Comparison of ENCODE assay signal across 15 mouse cellular contexts in genomic region chr4:100324719-100325515, GRCm38 (mm10).
DNase-seq lines count a peak whose midpoint lies in the region; ATAC-seq lines count a peak whose summit lies in the region.
"Had no signal": no experiment of that assay in that cellular context is flagged by ENCODE, and none has a peak within 500 bp of the region (broad histone marks: within the 10 kb centered on the region; RNA-seq: fewer than 3 reads in every experiment).

No protein-coding gene starts in this region.

- no peak for DNase-seq in heart, adult 8-10 months (ENCODE audit: low spot score)
- DNase-seq in lung, postnatal 25 days (ENCODE audit: low spot score) = no peak
- peak; percentile 86 for DNase-seq in gonadal fat pad, adult 2 months (ENCODE audit: low read depth)
- peak; percentile 34 for DNase-seq in retina, postnatal 1 day
- DNase-seq in hindbrain, embryonic 11.5 days (ENCODE audit: low spot score) = no peak
- no peak for DNase-seq in left cerebral cortex, postnatal 25 days (ENCODE audit: low spot score in 2 of 2)
- DNase-seq: cerebellum, adult 8-10 months; liver; thymus, postnatal 36 days had no signal

- intact Hi-C loops in left cerebral cortex, postnatal 25 days (cut with DNase I) = no loop called here

- no peaks in the 10 kb centered on the region for H3K27me3 ChIP-seq in heart, embryonic 13.5 days (replicated peaks)
- H3K27me3 ChIP-seq in lung, embryonic 16.5 days (ENCODE audit: control insufficient read depth, insufficient read depth, low read depth, low read length) = no peaks in the 10 kb centered on the region
- no peaks in the 10 kb centered on the region for H3K27me3 ChIP-seq in hindbrain, embryonic 11.5 days (ENCODE audit: control insufficient read depth, insufficient read depth, low read length)
- H3K27me3 ChIP-seq: kidney, embryonic 15.5 days had no signal

- no peaks in the 10 kb centered on the region for H3K36me3 ChIP-seq in heart, embryonic 13.5 days
- H3K36me3 ChIP-seq in lung, embryonic 16.5 days (ENCODE audit: control insufficient read depth, insufficient read depth, low read length) = no peaks in the 10 kb centered on the region
- H3K36me3 ChIP-seq in hindbrain, embryonic 11.5 days (ENCODE audit: control insufficient read depth, insufficient read depth, low read length) = no peaks in the 10 kb centered on the region
- H3K36me3 ChIP-seq: kidney, embryonic 15.5 days had no signal

- no peak overlapping the region for H3K4me3 ChIP-seq in heart, embryonic 13.5 days
- H3K4me3 ChIP-seq in lung, embryonic 16.5 days (ENCODE audit: low read length) = no peak overlapping the region
- no peak overlapping the region for H3K4me3 ChIP-seq in hindbrain, embryonic 11.5 days (ENCODE audit: low read depth, low read length)
- H3K4me3 ChIP-seq: erythroblast, embryonic 14.5 days; kidney, embryonic 15.5 days had no signal

- peaks cover 50% of the 10 kb centered on the region for H3K4me1 ChIP-seq in heart, embryonic 13.5 days
- H3K4me1 ChIP-seq in lung, embryonic 16.5 days (replicated peaks; ENCODE audit: control insufficient read depth, insufficient read depth, low read length) = peaks cover 32% of the 10 kb centered on the region
- H3K4me1 ChIP-seq in hindbrain, embryonic 11.5 days (replicated peaks; ENCODE audit: control insufficient read depth, insufficient read depth, low read length) = no peaks in the 10 kb centered on the region

- ATAC-seq in heart, embryonic 13.5 days (ENCODE audit: extremely low read depth, insufficient number of reproducible peaks, low FRiP score, low TSS enrichment) = no peak
- peak; percentile 49 for ATAC-seq in lung, embryonic 16.5 days (ENCODE audit: low read depth)
- no peak for ATAC-seq in hindbrain, embryonic 11.5 days (ENCODE audit: low FRiP score)
- ATAC-seq: CD4-positive, CD25-positive, alpha-beta regulatory T cell, adult 4 months had no signal

- no peak overlapping the region for H3K4me2 ChIP-seq in heart, embryonic 13.5 days
- no peak overlapping the region for H3K4me2 ChIP-seq in lung, embryonic 16.5 days (ENCODE audit: low read depth, low read length)
- H3K4me2 ChIP-seq in hindbrain, embryonic 11.5 days (replicated peaks; ENCODE audit: low read depth, low read length) = no peak overlapping the region
- H3K4me2 ChIP-seq: hindbrain, embryonic 14.5 days; kidney, embryonic 15.5 days had no signal

- H3K9me3 ChIP-seq in heart, embryonic 13.5 days = no peaks in the 10 kb centered on the region
- no peaks in the 10 kb centered on the region for H3K9me3 ChIP-seq in lung, embryonic 16.5 days (ENCODE audit: control insufficient read depth, low read length)
- H3K9me3 ChIP-seq in hindbrain, embryonic 11.5 days (ENCODE audit: control insufficient read depth, low read length) = no peaks in the 10 kb centered on the region
- H3K9me3 ChIP-seq: kidney, embryonic 15.5 days had no signal

- no peak overlapping the region for H3K9ac ChIP-seq in heart, embryonic 13.5 days
- no peak overlapping the region for H3K9ac ChIP-seq in lung, embryonic 16.5 days (ENCODE audit: low read length)
- H3K9ac ChIP-seq in hindbrain, embryonic 11.5 days (ENCODE audit: low read depth, low read length) = no peak overlapping the region
- H3K9ac ChIP-seq: hindbrain, embryonic 14.5 days; kidney, embryonic 15.5 days had no signal

- 0 out of 2 replicates have a peak overlapping the region, but pooled peaks have one; percentile 28 for H3K27ac ChIP-seq in heart, embryonic 13.5 days (replicated peaks)
- H3K27ac ChIP-seq in lung, embryonic 16.5 days (ENCODE audit: low read length) = no peak overlapping the region
- no peak overlapping the region for H3K27ac ChIP-seq in hindbrain, embryonic 11.5 days (ENCODE audit: low read depth, low read length)
- H3K27ac ChIP-seq: hindbrain, embryonic 14.5 days; kidney, embryonic 15.5 days had no signal

- 63% methylated on average over 14 of the region's 14 CpGs for WGBS in heart, embryonic 13.5 days
- WGBS in lung, embryonic 16.5 days = 44% methylated on average over 14 of the region's 14 CpGs
- 89% methylated on average over 14 of the region's 14 CpGs for WGBS in hindbrain, embryonic 11.5 days

Comparison
In these comparisons a context has a peak if more than half of its experiments do, and no peak if none do; other contexts are left out.
1. DNase-seq: peak in gonadal fat pad, adult 2 months (single experiment) and retina, postnatal 1 day (single experiment); none in heart, adult 8-10 months (single experiment), lung, postnatal 25 days (single experiment), hindbrain, embryonic 11.5 days (single experiment) and left cerebral cortex, postnatal 25 days (0 of 2).